Mouse (Mus musculus) cerebellum, adult (tissue): ENCODE results near the gene Zcchc24.

ENCODE experiments used
- ATAC-seq: cut with Nextera tagmentation; 2 replicates; pipeline ENCODE4 v1.9.2; 2017; ENCODE audit warnings: mild to moderate bottlenecking, moderate library complexity, mixed read lengths; ENCODE audit not compliant: insufficient number of reproducible peaks, low FRiP score, low TSS enrichment

Gene Zcchc24

GRCm38 (mm10) chr14:25686983-25687901 lies 81.6 kb downstream of the Zcchc24 start:
- no peak for ATAC-seq

GRCm38 (mm10) chr14:25686216-25686945 lies 82.5 kb downstream of the Zcchc24 start:
- no peak for ATAC-seq

DNA sequence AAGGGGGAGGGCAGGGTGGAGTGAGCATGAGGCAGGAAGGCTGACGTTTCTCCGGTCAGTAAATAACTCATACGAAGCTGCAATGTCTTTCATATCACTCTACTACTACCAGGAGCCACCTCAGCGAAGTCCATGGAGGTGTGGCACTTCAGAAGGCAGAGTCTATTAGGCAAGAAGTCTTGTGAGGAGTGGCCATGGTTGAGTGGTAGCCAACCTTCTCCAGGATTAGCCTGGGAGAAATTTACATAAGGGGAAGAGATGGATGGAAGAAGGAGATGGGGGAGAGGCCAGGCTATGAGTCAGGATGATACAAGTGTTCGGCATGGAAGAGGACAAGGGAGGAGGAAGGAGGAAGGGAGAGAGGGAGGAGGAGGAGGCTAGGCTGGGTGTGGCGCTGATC lies 86.8 kb downstream of the Zcchc24 start:
- ATAC-seq, result no peak

DNA sequence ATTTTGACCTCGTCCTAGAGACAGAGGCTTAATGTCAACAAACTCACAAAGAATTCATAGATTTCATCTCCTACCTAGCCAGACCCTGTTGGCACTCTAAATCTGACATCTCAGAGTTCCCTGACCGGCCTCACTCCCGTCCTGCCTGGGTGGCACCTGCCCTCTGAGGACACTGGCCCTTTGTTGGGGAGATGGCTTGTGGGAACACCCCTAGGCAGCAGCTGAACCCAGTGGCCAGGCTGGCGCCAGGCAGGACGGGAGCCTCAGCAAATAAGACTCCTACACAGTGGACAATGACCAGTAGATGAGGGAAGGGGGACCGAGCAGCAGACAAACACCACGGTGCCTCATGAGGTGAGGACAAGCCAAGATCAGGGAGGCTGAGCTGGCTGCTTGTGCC lies 89.2 kb downstream of the Zcchc24 start:
- ATAC-seq, result no peak

DNA sequence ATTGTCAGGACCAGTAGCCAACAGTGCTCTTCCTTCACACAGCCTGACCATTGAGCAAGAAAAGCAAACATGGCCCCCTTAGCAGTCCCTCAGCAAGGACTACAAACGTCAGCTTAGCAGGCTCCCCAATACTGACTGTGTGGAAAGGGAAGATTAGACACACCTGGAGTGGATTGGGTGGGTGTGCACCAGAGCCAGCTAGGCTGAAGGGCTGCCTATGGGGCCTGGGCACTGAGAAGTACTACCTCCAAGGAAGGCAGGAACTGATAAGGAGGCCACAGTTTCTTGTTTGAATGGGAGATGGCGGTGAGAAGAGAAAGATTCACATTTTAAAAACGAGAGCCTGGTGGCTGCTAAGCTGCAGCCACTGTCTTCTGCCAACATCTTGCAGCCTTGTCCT lies 101.3 kb downstream of the Zcchc24 start:
- no peak for ATAC-seq

DNA sequence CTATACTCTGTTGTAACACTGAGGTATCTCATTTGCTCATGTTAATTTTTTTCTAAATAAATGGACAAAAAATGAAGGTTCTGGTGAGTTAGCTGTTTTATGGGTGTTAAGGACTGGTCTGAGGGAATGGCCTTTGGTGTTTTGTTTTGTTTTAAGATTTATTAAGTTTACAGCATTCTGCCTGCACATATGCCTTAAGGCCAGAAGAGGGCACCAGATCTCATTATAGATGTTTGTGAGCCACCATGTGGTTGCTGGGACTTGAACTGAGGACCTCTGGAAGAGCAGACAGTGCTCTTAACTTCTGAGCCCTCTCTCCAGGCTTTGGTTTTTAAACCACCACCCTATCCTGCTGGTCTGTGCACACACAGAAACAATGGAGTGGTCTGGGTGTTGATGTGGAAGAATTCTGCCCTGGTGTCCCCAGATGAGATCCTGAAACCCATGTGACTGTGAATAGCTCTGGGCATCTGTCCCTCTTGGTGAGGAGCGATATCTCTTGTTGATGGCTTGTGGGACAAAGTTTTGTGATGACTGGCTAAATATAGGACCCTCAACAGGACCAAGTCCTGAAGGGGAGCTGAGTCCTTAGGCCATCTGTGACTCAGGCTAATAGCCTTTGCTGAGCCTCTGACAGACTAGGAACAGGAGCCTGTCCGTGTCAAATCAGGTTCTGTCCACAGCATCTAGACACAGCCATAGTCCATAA lies 102.0 kb downstream of the Zcchc24 start:
- no peak for ATAC-seq

DNA sequence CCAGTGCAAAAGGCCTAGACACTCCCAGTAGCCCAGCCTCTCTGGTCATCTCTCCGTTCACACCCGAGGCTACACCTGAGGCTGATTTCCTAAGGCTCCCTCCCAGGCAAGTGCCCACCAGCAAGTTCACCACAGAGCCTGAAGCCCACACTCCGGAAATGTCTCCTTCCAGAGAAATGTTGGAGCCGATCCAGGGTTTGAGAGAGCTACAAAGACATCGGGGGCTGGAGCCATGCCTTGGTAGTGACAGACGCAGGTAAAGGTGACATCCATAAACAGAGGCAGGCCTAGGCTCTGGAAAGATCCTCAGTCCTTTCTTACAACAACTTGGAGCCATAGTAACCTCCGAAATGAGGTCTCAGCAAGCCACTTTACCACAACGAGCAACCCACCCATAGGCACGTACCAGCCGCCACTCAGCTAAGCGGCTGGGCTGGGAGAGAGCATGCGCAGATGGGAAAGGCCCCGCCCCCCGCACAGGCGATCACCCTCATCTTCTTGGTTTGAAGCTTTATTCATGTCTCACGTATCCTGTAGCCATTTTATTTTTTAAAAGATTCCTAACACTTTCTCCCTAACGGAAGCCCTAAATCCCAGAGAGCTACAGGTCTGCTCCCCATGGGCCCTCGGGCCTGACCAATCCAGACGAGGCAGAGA lies 103.4 kb downstream of the Zcchc24 start:
- ATAC-seq, result no peak

DNA sequence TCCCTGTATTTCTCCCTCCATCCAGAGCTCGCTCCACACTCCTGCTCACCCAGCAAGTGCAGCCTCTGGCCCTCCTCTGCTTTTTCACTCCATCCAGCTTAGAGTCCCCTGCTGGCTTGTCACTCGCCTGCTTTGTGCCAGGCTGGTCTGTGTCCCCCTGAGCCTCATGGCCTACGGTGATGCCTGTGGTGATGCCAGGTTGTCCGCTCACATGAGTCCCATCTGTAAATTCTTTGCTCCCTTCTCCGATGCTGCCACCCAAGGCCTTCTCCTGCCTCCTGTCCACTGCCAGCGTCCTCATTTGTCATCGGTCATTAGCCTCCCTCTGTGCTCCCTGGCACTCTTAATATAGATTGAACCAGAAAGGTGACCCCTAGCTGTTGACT lies 104.5 kb downstream of the Zcchc24 start:
- no peak for ATAC-seq

DNA sequence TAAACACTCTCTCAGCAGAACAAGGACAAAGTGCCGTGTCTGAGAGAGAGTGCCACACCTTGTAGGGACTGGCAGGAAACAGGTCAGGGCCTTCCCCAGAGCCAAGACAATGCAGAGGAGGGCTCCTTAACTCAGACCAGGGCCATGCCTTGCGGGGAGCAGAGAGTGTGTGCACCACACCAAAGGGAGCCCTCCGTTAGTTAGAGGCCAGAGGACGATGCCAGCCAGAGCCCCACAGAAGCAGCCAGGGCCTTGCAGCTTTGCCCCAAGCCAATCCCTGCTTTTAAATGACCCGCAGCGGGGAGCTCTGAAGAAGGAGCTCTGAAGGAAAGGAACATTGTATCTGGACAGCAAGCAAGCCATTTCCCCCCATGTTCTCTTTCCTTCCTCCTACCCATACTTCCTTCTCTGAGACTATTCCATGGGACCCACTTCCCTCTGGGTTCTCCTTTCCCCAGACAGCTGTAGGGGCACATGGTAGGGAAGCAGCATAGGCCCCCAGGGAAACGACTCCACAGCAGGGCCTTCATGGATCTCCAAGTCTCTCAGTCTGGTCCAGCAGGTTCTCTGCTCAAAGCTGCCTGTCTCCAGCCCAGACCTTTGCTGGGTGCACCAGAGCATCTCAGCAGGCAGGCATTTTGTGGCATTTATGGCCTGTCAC lies 105.1 kb downstream of the Zcchc24 start:
- no peak for ATAC-seq
